Mouse (Mus musculus) CH12.LX (cell line): ENCODE results near the gene Hoxd4. TPM values are rescaled to one million over a fixed set of nuclear protein-coding genes. Genes with fewer than 3 reads are reported as not detected.

Source experiments
- DNase-seq: peaks from one replicate; pipeline ENCODE4 v3.0.0-alpha.2; 2013; ENCODE audit errors: extremely low read depth
- H3K27ac ChIP-seq: 2 replicates; pipeline ENCODE4 v1.5.1; 2012; ENCODE audit warnings: low read depth, mild to moderate bottlenecking, control low read depth, moderate library complexity; ENCODE audit not compliant: insufficient read depth
- H3K27me3 ChIP-seq: replicated peaks from 2 replicates; pipeline ENCODE3; 2012; ENCODE audit warnings: inconsistent platforms
- H3K36me3 ChIP-seq, 2 experiments: replicated peaks in 1 of 2; 2 replicates each; pipeline versions ENCODE3 to v1.6.1; 2012; ENCODE audit warnings: inconsistent platforms in 1 of 2, low read length in 1 of 2, mild to moderate bottlenecking in 1 of 2, mixed read lengths in 1 of 2, moderate library complexity in 1 of 2; ENCODE audit not compliant: control insufficient read depth in 1 of 2, insufficient read depth in 1 of 2
- H3K4me1 ChIP-seq, 2 experiments: 2 replicates each; pipeline ENCODE4 v1.6.1; 2012; ENCODE audit warnings: inconsistent platforms in 1 of 2, moderate library complexity in 1 of 2; ENCODE audit not compliant: insufficient read depth in 2 of 2, control insufficient read depth in 1 of 2
- H3K4me2 ChIP-seq: 2 replicates; pipeline ENCODE4 v1.6.1; 2012; ENCODE audit warnings: low read depth, mild to moderate bottlenecking, control low read depth; ENCODE audit not compliant: poor library complexity, insufficient read depth, severe bottlenecking
- H3K4me3 ChIP-seq, 3 experiments: fragments of 150-350 bp in 1 of 3; sonication (generic) in 1 of 3; replicated peaks in 1 of 3; 2 replicates each; pipeline versions ENCODE3 to v1.5.1; 2011 to 2012; ENCODE audit warnings: low read depth in 2 of 3, low read length in 2 of 3, mild to moderate bottlenecking in 2 of 3, moderate library complexity in 2 of 3, control low read depth in 1 of 3, improper control_type of control experiment in 1 of 3, inconsistent platforms in 1 of 3, mixed read lengths in 1 of 3; ENCODE audit not compliant: poor library complexity in 1 of 3
- H3K79me2 ChIP-seq: replicated peaks from 2 replicates; pipeline ENCODE4 v1.6.1; 2012; ENCODE audit warnings: mild to moderate bottlenecking, moderate library complexity; ENCODE audit not compliant: control insufficient read depth, poor library complexity, insufficient read depth, severe bottlenecking; ENCODE audit errors: extremely low read depth
- H3K9ac ChIP-seq: 2 replicates; pipeline ENCODE4 v1.6.1; 2012; ENCODE audit warnings: low read depth, mild to moderate bottlenecking, control low read depth, moderate library complexity; ENCODE audit not compliant: insufficient read depth
- H3K9me3 ChIP-seq: replicated peaks from 2 replicates; pipeline ENCODE3; 2012; ENCODE audit warnings: low read length, inconsistent platforms, mixed read lengths
- CHD2 ChIP-seq: IDR thresholded peaks from 2 replicates; pipeline ENCODE4 v1.6.1; 2011; ENCODE audit warnings: low read length, improper control_type of control experiment
- GABPA ChIP-seq: IDR thresholded peaks from 2 replicates; pipeline ENCODE4 v1.6.1; 2012; ENCODE audit warnings: low read depth, low read length, improper control_type of control experiment, inconsistent platforms; ENCODE audit not compliant: insufficient replicate concordance
- IRF4 ChIP-seq: IDR thresholded peaks from 2 replicates; pipeline ENCODE4 v1.6.1; 2014; ENCODE audit warnings: low read depth, mild to moderate bottlenecking, inconsistent platforms, low read length, improper control_type of control experiment
- KAT2A ChIP-seq: IDR thresholded peaks from 2 replicates; pipeline ENCODE4 v1.6.1; 2012; ENCODE audit warnings: low read length, improper control_type of control experiment, inconsistent platforms; ENCODE audit not compliant: insufficient replicate concordance
- MAFK ChIP-seq: IDR thresholded peaks from 2 replicates; pipeline ENCODE4 v1.6.1; 2011; ENCODE audit warnings: low read length, improper control_type of control experiment; ENCODE audit not compliant: insufficient replicate concordance
- MYC ChIP-seq: IDR thresholded peaks from 2 replicates; pipeline ENCODE4 v1.6.1; 2011; ENCODE audit warnings: low read depth, mild to moderate bottlenecking, improper control_type of control experiment, low read length
- TBP ChIP-seq: conservative IDR thresholded peaks from 2 replicates; pipeline ENCODE4 v1.6.1; 2011; ENCODE audit warnings: low read depth, low read length, improper control_type of control experiment
- TCF12 ChIP-seq: IDR thresholded peaks from 2 replicates; pipeline ENCODE4 v1.6.1; 2014; ENCODE audit warnings: low read depth, mild to moderate bottlenecking, inconsistent platforms, low read length, improper control_type of control experiment
- USF2 ChIP-seq: conservative IDR thresholded peaks from 2 replicates; pipeline ENCODE4 v1.6.1; 2011; ENCODE audit warnings: low read depth, low read length, improper control_type of control experiment
- dilution Hi-C: fragments of 300-500 bp; cut with MboI; formaldehyde crosslinking; loops from 2 replicates; pipeline ENCODE4 v1.14.3; 2020; ENCODE audit warnings: low sequenced_read_pairs; ENCODE audit not compliant: extremely low pct_unique_long_range_greater_than_20kb, extremely low pct_ligation_motif_present
- in situ Hi-C: fragments of 300-500 bp; cut with MboI; formaldehyde crosslinking; loops from 3 replicates; pipeline ENCODE4 v1.14.3; 2019; ENCODE audit warnings: low sequenced_read_pairs, low pct_ligation_motif_present, low pct_unique_long_range_greater_than_20kb, mixed read lengths
- polyA plus RNA-seq: library from polyadenylated mRNA; unstranded; fragments of >175 nt; gene quantifications from 2 replicates; pipeline ENCODE4 v1.2.1, GENCODE M21; 2012; ENCODE audit warnings: low read depth; ENCODE audit not compliant: insufficient read length
- total RNA-seq, 2 experiments: library from RNA; depleted of rRNA; stranded (reverse); fragments of 300-350 nt in 1 of 2; fragments of >200 nt in 1 of 2; gene quantifications; 2 replicates each; pipeline ENCODE4 v1.2.3; 2012 to 2014

Hoxd4 gene
- total and polyA plus RNA-seq, 3 experiments, result 6.0 to 9.8 (median 6.3) TPM

- H3K4me3 ChIP-seq, result no peak overlapping the region
- no peak overlapping the region for H3K4me2 ChIP-seq
- dilution Hi-C loops, result no loop called here
- in situ Hi-C loops, result loop anchor here (10.0 kb wide), 1 partner anchor 327 kb away; no protein-coding TSS in a partner anchor
- H3K4me1 ChIP-seq, result peaks cover 4 to 52% of the 10 kb centered on the region in 2 experiments; a peak in 2 of 4 replicates
- H3K36me3 ChIP-seq, result peaks cover 28 to 32% of the 10 kb centered on the region in 2 experiments
- H3K79me2 ChIP-seq, result peaks cover 67% of the 10 kb centered on the region
- H3K27me3 ChIP-seq, result no peaks in the 10 kb centered on the region
- no peak overlapping the region for H3K27ac ChIP-seq
- TF ChIP-seq IRF4 (no peak), GABPA (no peak), MYC (no peak), USF2 (no peak), MAFK (no peak), CHD2 (no peak)
- DNase-seq, result no peak
- H3K9ac ChIP-seq, result no peak overlapping the region
- H3K9me3 ChIP-seq, result peaks cover 6% of the 10 kb centered on the region
Observed at GRCm38 (mm10) chr2:74727640-74728302, 16.0 kb downstream of the Hoxd4 start.

- Histone ChIP-seq H3K27me3 (no peaks in the 10 kb centered on the region), H3K4me1 (peaks cover 4 to 51% of the 10 kb centered on the region in 2 experiments; a peak in 2 of 4 replicates), H3K4me2 (no peak overlapping the region), H3K9me3 (peaks cover 6% of the 10 kb centered on the region), H3K36me3 (peaks cover 28 to 32% of the 10 kb centered on the region in 2 experiments), H3K9ac (no peak overlapping the region), H3K4me3 (no peak overlapping the region), H3K79me2 (peaks cover 65% of the 10 kb centered on the region), H3K27ac (no peak overlapping the region)
- TF ChIP-seq KAT2A (no peak), TBP (no peak)
- in situ Hi-C loops (loop anchor here (10.0 kb wide), 1 partner anchor 327 kb away; no protein-coding TSS in a partner anchor), dilution Hi-C loops (no loop called here)
- DNase-seq, result no peak
Observed at GRCm38 (mm10) chr2:74728303-74728680, 16.6 kb downstream of the Hoxd4 start.

GRCm38 (mm10) chr2:74730331-74730730 is 18.6 kb downstream of the Hoxd4 start:
- in situ Hi-C loops, result no loop called here
- dilution Hi-C loops, result no loop called here
- no peak for TF ChIP-seq GABPA
- no peak for TF ChIP-seq TCF12
- TF ChIP-seq IRF4, result 0 out of 2 replicates have a peak, but pooled peaks have one; percentile 20
- DNase-seq, result no peak
- H3K4me2 ChIP-seq, result peak overlapping the region; percentile 81
- H3K9ac ChIP-seq, result 0 out of 2 replicates have a peak overlapping the region, but pooled peaks have one; percentile 20
- H3K4me1 ChIP-seq, result peaks cover 4 to 58% of the 10 kb centered on the region in 2 experiments; a peak in 2 of 4 replicates
- H3K27ac ChIP-seq, result peak overlapping the region; percentile 84
- H3K79me2 ChIP-seq, result peaks cover 46% of the 10 kb centered on the region
- H3K9me3 ChIP-seq, result peaks cover 9% of the 10 kb centered on the region
- no peak overlapping the region for H3K4me3 ChIP-seq
- H3K27me3 ChIP-seq, result no peaks in the 10 kb centered on the region
- H3K36me3 ChIP-seq, result peaks cover 29 to 40% of the 10 kb centered on the region in 2 experiments
